Mouse (Mus musculus): ENCODE measurements around the gene Lcat.

DNA sequence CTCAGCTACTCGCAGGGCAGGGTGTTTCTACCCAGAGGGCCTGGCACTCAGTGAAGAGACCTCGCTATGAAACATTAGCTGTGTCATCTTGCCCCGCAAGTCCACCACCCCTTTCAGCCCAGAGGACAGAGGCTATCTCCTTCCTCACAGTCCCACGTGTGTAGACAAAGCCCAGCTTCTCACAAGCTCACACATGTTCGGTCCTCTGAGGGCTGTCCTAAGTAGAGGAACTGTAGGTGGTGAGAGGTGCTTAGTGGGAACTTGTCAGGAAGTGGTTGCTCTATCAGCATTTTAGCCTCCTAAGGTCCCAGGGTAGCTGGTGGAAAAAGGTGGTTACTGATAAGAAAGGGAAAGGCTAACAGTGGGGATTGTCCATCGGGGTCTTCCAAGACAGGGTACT lies 8.1 kb downstream of the Lcat start:
- no peak for TF ChIP-seq POLR2A (IDR thresholded peaks at IDR 0.05; ENCODE audit: insufficient read depth, low read length)
- no peak for TF ChIP-seq CTCF (IDR thresholded peaks at IDR 0.05; ENCODE audit: low read depth, low read length)
- no peak for TF ChIP-seq EP300 (IDR thresholded peaks at IDR 0.05; ENCODE audit: insufficient read depth, low read depth, low read length)
